In the genomic region with DNA sequence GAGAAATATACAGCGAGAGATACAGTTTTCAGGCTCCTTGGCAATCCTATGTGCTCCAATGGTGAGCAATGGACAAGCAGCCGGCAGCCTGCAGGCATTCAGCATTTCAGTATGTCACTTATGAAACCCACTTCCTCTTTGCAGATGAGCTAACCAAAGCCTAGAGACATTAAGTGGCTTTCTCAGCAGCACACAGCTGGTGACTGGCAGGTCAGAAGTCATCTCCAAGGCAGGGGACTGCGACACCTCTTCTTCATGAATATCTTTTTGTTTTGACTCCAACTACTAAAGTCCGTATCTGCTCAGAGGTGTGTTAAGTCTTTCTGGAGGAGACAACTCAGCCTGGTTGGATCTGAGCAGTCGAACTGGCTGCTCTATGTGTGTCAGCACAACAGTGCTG, we compare ENCODE assay signal across 25 mouse cellular contexts.
"Had no signal": no experiment of that assay in that cellular context is flagged by ENCODE, and none has a peak within 500 bp of the region (broad histone marks: within the 10 kb centered on the region; RNA-seq: fewer than 3 reads in every experiment).

No protein-coding gene starts in this region.

- H3K27ac ChIP-seq: gastrocnemius, adult 2 months; heart, adult 2 months; heart, embryonic 13.5 days; heart, embryonic 15.5 days; hindbrain, embryonic 10.5 days; hindbrain, embryonic 12.5 days; hindbrain, embryonic 14.5 days; intestine, embryonic 15.5 days; layer of hippocampus, adult 2 months; left cerebral cortex, adult 2 months; limb, embryonic 10.5 days; limb, embryonic 12.5 days had no signal

- DNase-seq: gastrocnemius, adult 2 months; gastrocnemius, postnatal 10 days; gastrocnemius, postnatal 25 days; heart, adult 2 months; heart, postnatal 4 days; kidney, adult 18-20 months; kidney, adult 8-10 months; kidney, postnatal 10 days; kidney, postnatal 25 days; kidney, postnatal 4 days had no signal

- H3K9ac ChIP-seq: heart, embryonic 13.5 days; heart, embryonic 15.5 days; hindbrain, embryonic 12.5 days; hindbrain, embryonic 14.5 days; intestine, embryonic 15.5 days; limb, embryonic 12.5 days had no signal

- H3K4me2 ChIP-seq: heart, embryonic 11.5 days; heart, embryonic 13.5 days; heart, embryonic 15.5 days; hindbrain, embryonic 12.5 days; hindbrain, embryonic 14.5 days; intestine, embryonic 15.5 days; limb, embryonic 12.5 days had no signal

- H3K36me3 ChIP-seq: heart, embryonic 13.5 days; heart, embryonic 15.5 days; hindbrain, embryonic 10.5 days; hindbrain, embryonic 12.5 days; intestine, embryonic 15.5 days; limb, embryonic 10.5 days; limb, embryonic 12.5 days had no signal

- ATAC-seq: forebrain, embryonic 16.5 days; hindbrain, embryonic 16.5 days; inflammation-experienced regulatory T-cells, adult 6 months; intestine, embryonic 15.5 days; intestine, postnatal 0 days had no signal

- H3K4me1 ChIP-seq: heart, embryonic 13.5 days; intestine, embryonic 15.5 days; limb, embryonic 12.5 days had no signal

- H3K27me3 ChIP-seq: heart, embryonic 13.5 days; heart, embryonic 15.5 days; hindbrain, embryonic 12.5 days; intestine, embryonic 15.5 days; limb, embryonic 12.5 days had no signal

- H3K4me3 ChIP-seq: gastrocnemius, adult 2 months; heart, adult 2 months; heart, embryonic 13.5 days; heart, embryonic 15.5 days; hindbrain, embryonic 10.5 days; hindbrain, embryonic 12.5 days; intestine, embryonic 15.5 days; layer of hippocampus, adult 2 months; left cerebral cortex, adult 2 months; limb, embryonic 10.5 days; limb, embryonic 12.5 days had no signal

- H3K9me3 ChIP-seq: heart, embryonic 13.5 days; heart, embryonic 15.5 days; hindbrain, embryonic 10.5 days; hindbrain, embryonic 12.5 days; intestine, embryonic 15.5 days; limb, embryonic 10.5 days; limb, embryonic 12.5 days had no signal
